Mouse (Mus musculus): ENCODE results near the gene Ggta1.

GRCm38 (mm10) chr2:35469266-35469665 is 6.2 kb upstream of the Ggta1 start:
- no peak for TF ChIP-seq HCFC1 (IDR thresholded peaks at IDR 0.05; ENCODE audit: borderline replicate concordance, insufficient read depth, low read length)
- TF ChIP-seq MAFK (IDR thresholded peaks at IDR 0.05; ENCODE audit: insufficient read depth, low read depth, low read length), result no peak

All from ES-E14 (cell line).